Mouse (Mus musculus): ENCODE data around the gene Arntl2. TPM values are rescaled to one million over a fixed set of nuclear protein-coding genes. Genes with fewer than 3 reads are reported as not detected.
A peak's percentile ranks its signal among the peaks of the same experiment; 100 is the strongest.
"Not testable (repeated sequence)": the region's sequence is repeated elsewhere in the genome, so short reads cannot be mapped to it uniquely, and the experiment has no call there.

Gene Arntl2
- total and polyA plus RNA-seq, 2 experiments from 2014 or later, result 3.1 to 3.2 TPM

GRCm38 (mm10) chr6:146770005-146770745 is 25.7 kb upstream of the Arntl2 start:
- H3K4me3 ChIP-seq (ENCODE audit: low read depth, low read length), result no peak overlapping the region
- TF ChIP-seq EP300 (IDR thresholded peaks at IDR 0.05; ENCODE audit: low read depth) (no peak), CTCF (IDR thresholded peaks at IDR 0.05; ENCODE audit: low read depth) (no peak)
- H3K9me3 ChIP-seq (replicated peaks; ENCODE audit: control insufficient read depth, low read length), result no peaks in the 10 kb centered on the region
- peak; percentile 84 for ATAC-seq (ENCODE audit: insufficient read depth, low read depth)
- H3K4me2 ChIP-seq (ENCODE audit: low read depth, low read length), result no peak overlapping the region
- 48% methylated on average over 6 of the region's 6 CpGs for WGBS
- peak overlapping the region; percentile 39 for H3K27ac ChIP-seq (ENCODE audit: low read depth)
- H3K27me3 ChIP-seq (ENCODE audit: control insufficient read depth, insufficient read depth, low read length), result no peaks in the 10 kb centered on the region
- no peak overlapping the region for H3K9ac ChIP-seq (replicated peaks; ENCODE audit: low read depth, low read length)
- H3K36me3 ChIP-seq (replicated peaks; ENCODE audit: control insufficient read depth, insufficient read depth, low read length), result peaks cover 81% of the 10 kb centered on the region
- DNase-seq (ENCODE audit: low spot score), result peak; percentile 66
- H3K4me1 ChIP-seq (ENCODE audit: control insufficient read depth, insufficient read depth), result no peaks in the 10 kb centered on the region

GRCm38 (mm10) chr6:146770808-146771207 is 25.0 kb upstream of the Arntl2 start:
- 82% methylated on average over 5 of the region's 5 CpGs for WGBS
- Histone ChIP-seq H3K4me2 (ENCODE audit: low read depth, low read length) (no peak overlapping the region), H3K36me3 (replicated peaks; ENCODE audit: control insufficient read depth, insufficient read depth, low read length) (peaks cover 84% of the 10 kb centered on the region), H3K9me3 (replicated peaks; ENCODE audit: control insufficient read depth, low read length) (no peaks in the 10 kb centered on the region), H3K4me1 (ENCODE audit: control insufficient read depth, insufficient read depth) (no peaks in the 10 kb centered on the region), H3K9ac (replicated peaks; ENCODE audit: low read depth, low read length) (no peak overlapping the region), H3K27ac (ENCODE audit: low read depth) (no peak overlapping the region), H3K27me3 (ENCODE audit: control insufficient read depth, insufficient read depth, low read length) (no peaks in the 10 kb centered on the region), H3K4me3 (ENCODE audit: low read depth, low read length) (no peak overlapping the region)
- DNase-seq (ENCODE audit: low spot score) (no peak), ATAC-seq (ENCODE audit: insufficient read depth, low read depth) (no peak)
- TF ChIP-seq EP300 (IDR thresholded peaks at IDR 0.05; ENCODE audit: low read depth) (no peak), CTCF (IDR thresholded peaks at IDR 0.05; ENCODE audit: low read depth) (no peak)

- not testable (repeated sequence) for H3K9me3 ChIP-seq (replicated peaks; ENCODE audit: control insufficient read depth, low read length); H3K9ac ChIP-seq (replicated peaks; ENCODE audit: low read depth, low read length); ATAC-seq (ENCODE audit: insufficient read depth, low read depth); H3K27me3 ChIP-seq (ENCODE audit: control insufficient read depth, insufficient read depth, low read length); DNase-seq (ENCODE audit: low spot score); H3K4me2 ChIP-seq (ENCODE audit: low read depth, low read length); H3K27ac ChIP-seq (ENCODE audit: low read depth); H3K4me3 ChIP-seq (ENCODE audit: low read depth, low read length)
- WGBS, result 64% methylated on average over 8 of the region's 8 CpGs
- Histone ChIP-seq H3K4me1 (ENCODE audit: control insufficient read depth, insufficient read depth) (peaks cover 12% of the 10 kb centered on the region), H3K36me3 (replicated peaks; ENCODE audit: control insufficient read depth, insufficient read depth, low read length) (peaks cover 42% of the 10 kb centered on the region)
These were observed 20.0 kb upstream of the Arntl2 start for GRCm38 (mm10) chr6:146775864-146776263.

GRCm38 (mm10) chr6:146776610-146777389 is 19.1 kb upstream of the Arntl2 start:
- peak; percentile 79 for ATAC-seq (ENCODE audit: insufficient read depth, low read depth)
- H3K9ac ChIP-seq (replicated peaks; ENCODE audit: low read depth, low read length), result no peak overlapping the region
- DNase-seq (ENCODE audit: low spot score), result peak; percentile 65
- H3K4me2 ChIP-seq (ENCODE audit: low read depth, low read length), result no peak overlapping the region
- peak overlapping the region; percentile 43 for H3K27ac ChIP-seq (ENCODE audit: low read depth)
- peaks cover 12% of the 10 kb centered on the region for H3K4me1 ChIP-seq (ENCODE audit: control insufficient read depth, insufficient read depth)
- 21% methylated on average over 2 of the region's 2 CpGs for WGBS
- peaks cover 33% of the 10 kb centered on the region for H3K36me3 ChIP-seq (replicated peaks; ENCODE audit: control insufficient read depth, insufficient read depth, low read length)
- H3K4me3 ChIP-seq (ENCODE audit: low read depth, low read length), result no peak overlapping the region
- no peaks in the 10 kb centered on the region for H3K9me3 ChIP-seq (replicated peaks; ENCODE audit: control insufficient read depth, low read length)
- TF ChIP-seq CTCF (IDR thresholded peaks at IDR 0.05; ENCODE audit: low read depth), result no peak
- no peaks in the 10 kb centered on the region for H3K27me3 ChIP-seq (ENCODE audit: control insufficient read depth, insufficient read depth, low read length)

- ATAC-seq (ENCODE audit: insufficient read depth, low read depth) (no peak), DNase-seq (ENCODE audit: low spot score) (no peak)
- Histone ChIP-seq H3K4me2 (ENCODE audit: low read depth, low read length) (no peak overlapping the region), H3K27ac (ENCODE audit: low read depth) (no peak overlapping the region), H3K27me3 (ENCODE audit: control insufficient read depth, insufficient read depth, low read length) (no peaks in the 10 kb centered on the region), H3K4me3 (ENCODE audit: low read depth, low read length) (no peak overlapping the region), H3K9ac (replicated peaks; ENCODE audit: low read depth, low read length) (no peak overlapping the region), H3K4me1 (ENCODE audit: control insufficient read depth, insufficient read depth) (peaks cover 12% of the 10 kb centered on the region), H3K36me3 (replicated peaks; ENCODE audit: control insufficient read depth, insufficient read depth, low read length) (peaks cover 24% of the 10 kb centered on the region), H3K9me3 (replicated peaks; ENCODE audit: control insufficient read depth, low read length) (no peaks in the 10 kb centered on the region)
- TF ChIP-seq EP300 (IDR thresholded peaks at IDR 0.05; ENCODE audit: low read depth) (no peak), CTCF (IDR thresholded peaks at IDR 0.05; ENCODE audit: low read depth) (no peak)
- WGBS, result 36% methylated on average over 3 of the region's 3 CpGs
These were observed 17.8 kb upstream of the Arntl2 start for GRCm38 (mm10) chr6:146778055-146778454.
